Mouse (Mus musculus) cerebellum, adult (tissue): ENCODE measurements around the gene Mef2c.
A peak's percentile ranks its signal among the peaks of the same experiment; 100 is the strongest.

Experiments
- ATAC-seq: cut with Nextera tagmentation; 2 replicates; pipeline ENCODE4 v1.9.2; 2017; ENCODE audit warnings: mild to moderate bottlenecking, moderate library complexity, mixed read lengths; ENCODE audit not compliant: insufficient number of reproducible peaks, low FRiP score, low TSS enrichment

Mef2c gene

DNA sequence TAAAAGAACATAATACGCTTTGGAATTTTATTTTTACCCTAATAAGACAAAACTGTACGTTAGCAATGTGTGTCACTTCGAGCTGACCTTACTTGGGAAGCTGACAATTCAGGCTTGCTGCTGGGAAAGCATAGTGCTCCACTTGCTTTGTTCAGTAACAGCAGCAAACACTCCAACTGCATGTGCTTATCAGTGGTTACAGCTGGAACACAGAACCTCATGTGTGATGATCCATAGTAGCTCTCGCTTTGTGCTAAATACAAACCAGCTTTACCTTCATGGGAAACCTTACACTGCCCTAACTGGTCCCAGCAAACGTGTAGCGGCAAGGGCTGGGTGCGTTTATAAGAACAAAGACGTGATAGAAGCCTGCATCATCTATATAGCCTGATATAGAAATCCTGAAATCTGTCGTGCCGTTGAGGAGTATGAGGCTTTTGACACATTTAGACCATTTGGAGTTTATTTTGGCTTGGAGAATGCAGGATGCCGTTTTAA is 65.0 kb downstream of the Mef2c start:
- no peak for ATAC-seq

DNA sequence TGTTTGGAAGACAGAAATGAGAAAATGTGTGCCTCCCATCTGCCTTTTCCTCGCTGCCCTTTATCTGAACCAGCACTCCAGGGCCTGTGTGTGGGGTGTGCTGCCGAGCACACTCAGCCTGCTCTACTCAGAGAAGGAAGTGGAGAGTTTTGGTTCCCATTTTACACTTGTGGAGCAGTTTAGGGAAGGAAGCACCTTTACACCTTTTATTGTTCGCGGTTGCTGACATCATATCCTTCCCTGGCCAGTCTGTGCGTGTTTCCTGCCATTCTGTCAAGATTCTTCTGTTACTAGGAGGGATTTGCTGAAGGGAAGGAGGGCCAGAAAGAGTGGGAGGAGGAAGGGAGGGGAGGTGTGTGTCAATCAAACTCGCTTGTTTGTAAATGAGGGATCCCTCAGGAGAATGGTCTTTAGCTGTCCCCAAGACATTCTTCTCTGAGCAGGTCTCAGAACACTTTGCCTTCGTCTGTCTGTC is 68.2 kb downstream of the Mef2c start:
- 0 out of 2 replicates have a peak, but pooled peaks have one; percentile 49 for ATAC-seq

DNA sequence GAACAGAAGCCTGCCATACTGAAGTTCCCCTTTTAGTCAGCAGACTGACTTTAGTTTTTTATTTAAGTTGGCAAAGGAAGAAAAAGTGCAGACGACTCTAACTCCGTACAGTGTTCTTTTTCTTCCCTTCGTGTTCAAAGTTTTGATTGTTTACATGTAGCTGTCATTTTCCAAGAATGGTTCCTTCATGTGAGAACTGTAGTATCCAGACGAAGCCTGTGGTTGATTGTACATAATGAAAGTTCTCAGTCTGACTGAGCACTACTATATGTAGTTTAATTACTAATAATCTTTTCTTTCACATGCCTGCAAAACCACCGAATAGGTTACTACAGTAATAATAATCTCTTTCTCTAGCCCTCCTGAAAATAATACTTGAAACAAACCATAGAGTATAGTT is 68.6 kb downstream of the Mef2c start:
- no peak for ATAC-seq

DNA sequence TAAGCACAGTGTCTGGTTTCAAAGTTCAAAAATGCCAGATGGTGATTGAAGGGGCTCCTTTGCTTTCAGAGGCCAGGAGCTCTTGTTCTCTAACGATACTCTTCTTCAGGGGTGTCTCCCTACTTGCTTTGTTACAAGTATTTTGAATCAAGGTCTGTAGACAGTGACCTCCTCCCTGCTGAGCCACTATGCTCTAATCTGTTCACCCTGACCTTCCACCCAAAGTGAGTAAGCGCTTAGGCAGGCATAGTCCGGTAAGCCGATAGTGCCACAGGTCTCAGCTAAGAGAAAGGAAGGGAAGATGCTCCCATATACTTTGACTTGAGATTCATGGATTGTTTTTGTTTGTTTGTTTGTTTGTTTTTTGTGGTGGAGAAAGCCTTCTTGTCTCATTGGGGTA is 69.5 kb downstream of the Mef2c start:
- ATAC-seq, result no peak

DNA sequence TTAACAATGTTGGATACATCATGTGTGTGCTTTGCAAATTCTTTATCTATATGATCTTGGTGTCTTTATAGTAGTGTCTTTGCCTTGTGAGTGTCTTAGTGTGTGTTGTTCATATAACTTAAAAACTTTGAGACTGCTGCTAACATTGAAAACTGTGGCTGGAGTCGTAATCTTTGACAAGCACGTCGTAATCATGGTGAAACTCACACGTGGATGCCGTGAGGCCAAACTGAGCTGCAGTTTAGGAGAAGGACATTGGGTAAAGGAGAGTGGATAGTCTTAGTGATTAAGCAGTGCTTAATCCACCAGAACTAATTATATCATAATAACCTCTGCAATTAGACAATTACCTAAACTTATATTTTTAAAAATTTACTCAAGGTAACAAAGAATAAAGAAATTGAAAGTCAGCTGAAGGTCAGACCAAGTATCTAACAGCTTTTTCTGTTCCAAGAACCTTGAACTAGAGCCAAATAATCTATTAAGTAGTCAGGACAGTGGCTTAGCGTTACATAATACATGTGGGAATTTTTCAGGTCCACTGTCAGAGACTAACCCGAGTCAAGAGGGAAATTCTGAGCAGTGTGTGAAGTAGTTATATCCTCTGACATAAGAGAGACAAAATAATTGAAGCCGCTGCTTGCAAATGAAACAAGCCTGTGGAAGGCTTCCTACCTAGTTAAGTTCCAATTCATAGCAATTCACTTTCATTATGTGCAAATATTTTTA is 70.2 kb downstream of the Mef2c start:
- no peak for ATAC-seq

DNA sequence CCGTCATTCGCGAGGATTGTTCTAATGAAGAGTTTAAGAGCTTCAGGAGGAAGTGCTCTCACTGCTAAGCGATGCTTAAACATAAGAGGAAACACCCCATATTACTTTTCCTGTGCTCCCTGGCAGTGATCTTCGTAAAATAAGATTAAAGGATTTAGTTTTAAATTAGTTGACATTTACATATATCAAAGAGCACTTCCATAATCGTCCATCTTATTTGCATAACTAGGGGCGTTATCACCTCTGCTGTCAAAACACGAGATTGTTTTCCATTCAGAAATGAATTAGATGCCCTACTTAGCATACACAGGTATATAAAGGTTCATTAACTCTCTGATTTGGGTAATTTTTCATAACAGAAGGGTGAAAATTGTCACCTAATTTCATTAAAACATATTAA is 71.0 kb downstream of the Mef2c start:
- no peak for ATAC-seq

DNA sequence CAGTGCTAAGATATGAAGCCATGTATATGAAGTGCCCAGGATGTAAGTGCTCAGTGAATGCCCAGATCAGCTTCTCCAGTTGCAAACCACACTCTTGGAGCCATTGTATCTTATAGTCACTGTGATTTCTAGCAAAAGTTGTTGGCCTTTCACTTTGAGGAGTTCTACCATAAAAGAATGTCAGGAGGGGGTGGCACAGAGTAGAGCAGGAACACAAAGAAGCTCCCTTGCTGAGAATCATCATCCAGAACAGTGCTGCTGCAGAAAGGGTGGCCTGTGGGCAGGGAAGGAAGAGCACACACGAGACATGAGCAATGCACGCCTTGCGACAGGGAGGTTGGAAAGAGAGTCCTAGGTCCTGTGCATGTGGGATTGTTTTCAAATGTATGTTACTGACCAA is 75.6 kb downstream of the Mef2c start:
- ATAC-seq, result no peak

DNA sequence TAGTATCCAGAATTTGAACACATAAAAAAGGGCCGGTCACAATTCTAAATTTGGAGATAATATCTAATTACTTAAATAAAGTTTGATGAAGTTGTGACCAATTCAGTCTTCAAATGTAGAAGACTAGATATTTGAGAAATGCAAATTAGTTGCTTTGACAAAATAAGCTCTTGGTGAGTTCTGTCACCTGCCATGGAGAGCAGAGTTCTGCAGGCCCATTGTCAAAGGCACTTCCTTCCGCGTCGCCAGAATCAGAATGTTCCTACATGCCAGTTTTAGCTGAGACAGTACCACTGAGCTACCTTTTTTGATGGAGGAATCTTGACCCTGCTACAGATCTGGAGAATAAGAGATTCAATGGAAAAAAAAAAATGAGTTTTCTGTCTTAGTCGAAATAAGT is 77.0 kb downstream of the Mef2c start:
- no peak for ATAC-seq

DNA sequence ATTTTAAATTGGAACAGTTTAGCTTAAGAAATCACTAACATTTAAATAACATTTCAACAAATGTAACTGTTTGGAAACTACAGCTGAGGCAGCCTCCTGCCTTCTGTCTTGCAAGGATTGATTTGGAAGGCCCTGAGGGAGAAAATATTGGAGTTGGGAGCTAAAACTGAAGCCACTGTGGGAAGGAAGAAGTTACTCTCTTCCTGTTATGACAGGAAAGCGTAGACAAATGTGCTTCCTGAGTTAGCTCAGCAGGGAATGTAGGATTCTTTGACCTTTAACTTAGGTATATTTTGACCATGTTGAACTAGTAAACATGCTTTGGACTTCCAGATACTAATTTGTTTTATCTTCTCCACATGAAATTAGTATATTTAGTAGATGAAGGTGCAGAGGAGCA is 78.7 kb downstream of the Mef2c start:
- no peak for ATAC-seq

DNA sequence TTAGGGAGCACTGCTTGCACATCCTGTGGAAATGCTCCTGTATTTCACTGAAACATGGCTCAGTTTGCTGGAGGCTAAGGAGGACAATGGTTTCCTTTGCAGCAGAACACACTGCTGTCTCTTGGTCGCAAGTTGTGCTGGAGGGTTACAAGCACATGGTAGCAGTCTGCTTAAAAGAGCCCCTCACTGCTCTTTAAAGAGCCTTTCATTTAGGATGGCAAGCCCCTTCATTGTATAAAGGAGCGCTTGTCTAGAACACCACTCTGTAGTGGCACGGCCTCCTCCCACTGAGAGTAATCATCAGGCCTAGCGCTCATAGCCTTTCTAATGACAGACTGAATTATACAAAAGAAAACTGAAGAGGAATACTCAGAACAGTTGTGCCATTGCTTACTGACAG is 80.0 kb downstream of the Mef2c start:
- no peak for ATAC-seq

DNA sequence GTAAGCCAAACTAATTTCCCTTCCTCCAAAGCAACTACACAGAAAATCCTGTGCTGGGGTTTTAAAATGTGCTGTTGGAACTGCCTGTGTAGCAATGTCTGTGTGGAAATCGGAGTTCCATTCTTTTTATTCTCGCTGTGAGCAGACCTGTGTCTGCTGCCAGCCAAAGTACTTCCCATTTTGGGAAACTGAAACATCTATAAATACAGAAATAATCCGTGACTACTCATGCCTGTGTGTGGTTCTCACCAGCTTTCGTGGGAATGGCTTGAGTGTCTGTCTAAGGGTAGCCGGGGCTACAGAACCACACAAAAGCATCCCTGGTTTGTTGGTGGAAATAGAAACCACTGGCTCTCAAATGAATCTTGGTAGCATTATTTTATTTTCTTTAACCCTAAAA is 81.5 kb downstream of the Mef2c start:
- ATAC-seq, result no peak

DNA sequence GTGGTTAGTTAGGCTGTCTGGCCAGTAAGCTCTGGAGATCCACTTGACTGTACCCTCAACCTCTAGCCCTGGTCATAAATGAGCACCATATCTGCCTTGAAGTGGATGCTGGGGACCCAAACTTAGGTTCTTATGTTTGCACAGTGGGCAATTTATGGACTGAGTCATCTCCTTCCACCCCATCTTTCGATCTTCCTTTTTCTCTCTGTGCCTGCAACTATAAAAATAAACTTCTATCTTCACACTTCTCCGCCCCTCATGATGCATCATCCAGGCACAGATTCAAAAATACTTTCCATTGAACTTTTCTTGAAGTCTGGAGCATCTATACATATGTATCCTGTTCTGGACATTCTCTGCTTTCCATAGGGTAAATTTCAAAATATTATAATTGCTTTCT is 84.4 kb downstream of the Mef2c start:
- ATAC-seq, result no peak

DNA sequence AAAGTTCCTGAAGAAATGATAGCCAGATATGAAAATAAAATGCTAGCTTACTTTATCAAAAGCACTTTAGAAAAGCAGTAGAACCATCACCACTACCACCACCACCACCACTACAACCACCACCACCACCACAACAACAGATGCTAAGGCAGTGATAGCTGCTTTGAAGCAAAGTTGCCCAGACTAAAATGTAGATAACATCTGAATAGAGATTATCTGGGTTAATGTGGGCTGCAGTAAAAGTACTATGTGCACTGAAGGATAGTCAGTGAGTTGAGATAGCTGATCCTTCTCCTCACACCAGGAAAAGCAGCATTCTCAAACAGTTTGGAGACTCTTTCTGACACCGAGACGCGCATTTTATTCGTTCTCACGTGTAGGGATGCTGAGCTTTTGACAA is 87.1 kb downstream of the Mef2c start:
- ATAC-seq, result no peak

DNA sequence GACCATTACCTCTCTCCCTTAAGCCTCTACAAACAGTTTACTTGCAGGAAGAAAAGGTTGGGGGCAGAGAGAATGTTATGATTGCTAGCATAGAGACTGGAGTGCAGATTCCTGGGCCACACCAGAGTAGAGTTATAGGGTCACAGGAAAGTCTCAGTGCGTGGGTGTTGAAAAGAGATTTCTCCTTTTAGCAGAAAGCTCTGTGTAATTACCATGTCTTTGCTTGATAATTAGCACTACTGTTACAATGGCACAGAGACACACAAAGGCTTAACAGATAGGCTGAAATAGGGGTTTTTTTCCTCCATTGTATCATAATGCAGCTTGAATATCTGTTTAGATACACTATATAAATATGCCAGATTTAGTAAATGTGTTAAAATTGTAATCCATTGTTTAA is 91.6 kb downstream of the Mef2c start:
- ATAC-seq, result no peak

DNA sequence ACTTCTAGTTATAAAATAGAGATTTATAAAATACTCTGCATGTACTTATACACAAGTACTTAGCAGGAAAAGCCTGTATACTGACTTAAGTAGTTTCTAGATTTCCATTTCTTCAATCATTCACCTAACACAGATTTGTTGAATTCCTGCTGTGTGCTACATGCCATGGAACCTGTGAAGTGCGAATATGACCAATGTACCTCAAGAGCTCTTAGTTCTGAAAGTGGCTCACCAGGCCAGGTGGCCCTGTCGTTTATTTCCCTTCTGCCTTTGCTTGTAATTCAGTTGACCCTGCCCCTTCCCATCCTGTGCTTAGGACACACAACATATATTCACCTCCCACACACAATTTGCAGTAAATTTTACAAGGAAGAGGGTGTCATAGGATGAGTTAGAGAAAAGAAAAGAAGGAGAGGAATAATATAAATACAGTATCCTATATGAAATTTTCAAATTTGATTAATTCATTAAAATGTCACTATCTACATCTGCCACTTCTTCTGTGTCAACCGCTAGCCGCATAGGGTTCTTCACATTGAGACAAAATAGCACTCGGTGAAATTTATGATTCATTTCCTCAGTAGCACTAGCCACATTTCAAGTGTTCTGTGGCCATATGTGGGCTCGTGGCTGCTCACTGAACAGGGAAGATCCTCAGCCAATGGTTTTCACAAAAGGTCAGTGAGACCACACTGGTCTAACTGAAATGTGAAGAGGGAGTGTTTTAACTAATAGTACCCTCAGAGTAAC is 93.3 kb downstream of the Mef2c start:
- no peak for ATAC-seq

DNA sequence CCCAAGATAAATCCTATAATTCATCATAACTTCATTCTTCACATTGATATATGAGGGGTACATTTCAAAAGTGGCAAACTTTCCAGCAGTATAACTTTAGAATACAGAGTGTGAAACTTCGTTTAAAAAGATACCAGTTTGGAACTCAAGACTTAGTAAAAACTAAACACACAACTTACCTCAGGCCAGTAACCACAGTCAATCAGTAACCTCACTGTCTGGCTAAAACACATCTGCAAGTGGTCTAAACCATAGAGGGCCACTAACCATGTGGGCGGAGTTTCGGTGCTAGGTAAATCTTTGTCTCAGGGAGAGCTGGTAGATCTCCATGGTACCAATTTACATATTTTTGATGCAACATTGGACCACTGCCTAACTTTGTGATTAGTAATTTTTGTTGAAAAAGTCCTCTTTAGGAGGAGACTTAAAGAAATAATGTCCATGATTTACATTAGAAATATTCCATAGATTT is 93.9 kb downstream of the Mef2c start:
- no peak for ATAC-seq

DNA sequence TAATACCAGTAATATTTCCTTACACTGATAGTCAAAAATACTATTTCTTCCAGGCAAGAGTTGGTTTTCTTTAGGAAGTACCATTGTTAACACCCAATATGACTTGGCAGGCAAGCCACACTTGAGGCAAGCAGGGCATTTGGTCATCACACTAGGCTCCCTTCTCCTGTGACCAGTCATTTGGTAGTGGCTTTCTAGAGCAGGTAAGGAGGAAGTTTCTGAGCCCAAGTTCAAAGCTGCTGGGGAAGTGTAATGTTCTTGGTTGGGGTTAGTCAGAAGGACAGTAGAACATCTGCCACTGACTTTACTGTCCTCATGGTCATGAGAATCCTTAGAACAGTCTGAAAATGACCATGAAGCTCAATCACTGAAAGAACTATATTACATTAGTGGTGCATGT is 96.5 kb downstream of the Mef2c start:
- no peak for ATAC-seq

DNA sequence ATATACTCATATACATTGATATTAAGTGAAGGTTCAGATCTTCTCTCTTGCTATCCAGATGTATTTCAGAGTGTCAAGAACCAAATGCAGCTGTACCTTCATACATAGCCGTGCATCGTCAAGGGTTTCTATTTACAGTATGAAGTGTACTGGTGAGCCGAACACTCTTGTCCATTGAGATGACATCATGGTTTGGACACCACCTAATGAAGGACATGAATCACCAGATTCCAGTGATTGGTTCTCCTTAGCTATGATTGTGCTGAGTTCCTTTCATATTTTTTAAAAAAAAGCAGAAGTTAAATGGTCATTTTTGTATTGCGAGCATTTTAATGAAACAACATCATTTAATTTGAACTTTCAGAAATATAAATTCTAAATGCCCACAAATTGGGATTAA is 97.9 kb downstream of the Mef2c start:
- ATAC-seq, result no peak

DNA sequence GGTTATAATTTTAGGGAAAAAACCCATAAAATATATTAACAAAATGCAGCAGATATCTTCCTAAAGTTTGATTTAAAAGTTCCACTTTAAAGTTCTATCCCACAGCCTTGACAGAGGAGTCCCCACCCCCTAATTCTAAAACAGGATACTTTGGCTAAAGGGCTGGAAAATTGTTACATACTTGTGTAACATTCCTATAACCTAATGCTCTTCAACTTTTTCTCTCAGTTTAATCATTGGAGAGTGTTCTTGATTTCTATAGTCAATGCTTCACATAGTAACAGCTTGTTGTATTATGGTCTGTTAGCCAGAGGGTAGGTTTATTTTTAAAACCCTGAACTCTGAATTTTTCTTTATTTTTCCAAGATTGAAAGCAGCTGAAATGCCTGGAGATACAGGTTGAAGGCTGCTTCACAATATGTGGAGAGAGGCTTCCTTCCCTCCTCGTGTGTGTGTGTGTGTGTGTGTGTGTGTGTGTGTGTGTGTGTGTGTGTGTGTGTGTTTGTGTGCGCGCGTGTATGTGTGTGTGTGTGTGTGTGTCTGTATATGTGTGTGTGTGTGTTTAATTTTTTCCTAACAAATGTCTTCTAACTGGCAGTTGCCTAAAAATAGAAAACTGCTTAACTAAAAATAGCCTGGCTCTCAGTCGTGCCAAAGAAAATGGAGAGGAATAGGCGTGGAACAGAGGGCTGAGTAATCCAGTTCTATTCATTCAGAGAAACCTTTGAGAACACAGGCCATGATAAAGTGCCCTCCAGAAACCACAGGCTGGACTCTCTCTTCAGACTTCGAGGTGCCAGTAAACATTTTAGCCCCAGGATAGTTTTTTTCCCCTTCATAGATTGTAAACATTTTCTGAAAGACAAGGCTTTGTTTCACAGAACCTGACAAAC is 99.8 kb downstream of the Mef2c start:
- peak; percentile 85 for ATAC-seq

DNA sequence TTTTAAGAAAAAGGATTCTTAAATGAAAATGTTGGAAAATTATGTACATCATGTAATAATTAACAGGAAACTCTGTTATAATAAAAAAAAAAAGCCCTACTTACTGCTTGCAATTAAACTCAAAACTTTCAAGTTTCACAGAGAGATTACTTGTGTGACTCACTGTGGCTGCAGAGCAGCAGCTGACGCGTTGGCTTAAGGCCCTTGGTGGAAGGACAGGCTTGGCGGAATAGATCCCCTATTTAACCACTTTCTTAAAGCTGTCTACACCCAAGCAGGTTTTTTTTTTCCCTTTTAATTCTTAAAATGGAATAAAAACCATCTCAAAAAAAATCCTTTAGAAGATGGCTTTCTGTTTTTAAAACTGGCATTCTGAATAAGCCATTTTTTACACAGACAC is 100.5 kb downstream of the Mef2c start:
- ATAC-seq, result no peak

DNA sequence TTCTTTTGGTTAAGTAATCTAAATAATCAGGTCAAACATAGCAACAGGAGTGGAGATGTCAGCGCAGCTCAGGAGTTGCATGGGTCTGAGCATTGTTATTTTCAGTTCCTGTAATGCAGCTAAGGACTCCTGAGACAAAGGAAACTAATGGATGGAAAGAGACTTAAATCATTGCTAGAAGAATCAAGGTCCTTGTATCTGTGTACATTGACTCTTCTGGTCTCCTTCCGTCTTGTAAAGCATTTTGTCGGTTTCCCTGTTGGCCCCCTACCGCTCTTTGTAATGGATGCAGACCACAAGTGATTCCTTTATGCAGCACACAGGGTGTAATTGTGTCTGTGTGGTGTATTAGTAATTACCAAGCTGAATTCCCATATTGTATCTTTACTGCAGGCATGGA is 101.0 kb downstream of the Mef2c start:
- no peak for ATAC-seq
